Mouse (Mus musculus) lung, embryonic 15.5 days (tissue): ENCODE data around the gene Bud31. TPM values are rescaled to one million over a fixed set of nuclear protein-coding genes. Genes with fewer than 3 reads are reported as not detected.

Source experiments
- ATAC-seq: fragments of 200-750 bp; cut with Nextera tagmentation; 2 replicates; pipeline ENCODE4 v1.8.0; 2017; ENCODE audit warnings: moderate number of reproducible peaks, borderline replicate concordance; ENCODE audit not compliant: low FRiP score, low TSS enrichment; ENCODE audit errors: extremely low read depth
- H3K27ac ChIP-seq: fragments of 300-500 bp; sonication (generic); 2 replicates; pipeline ENCODE4 v1.5.1; 2015; ENCODE audit warnings: moderate library complexity, mild to moderate bottlenecking, inconsistent platforms
- H3K27me3 ChIP-seq: fragments of 300-500 bp; sonication (generic); 2 replicates; pipeline ENCODE4 v1.6.1; 2015; ENCODE audit warnings: inconsistent platforms
- H3K36me3 ChIP-seq: fragments of 300-500 bp; sonication (generic); 2 replicates; pipeline ENCODE4 v1.6.1; 2015; ENCODE audit warnings: inconsistent platforms
- H3K4me1 ChIP-seq: fragments of 300-500 bp; sonication (generic); 2 replicates; pipeline ENCODE4 v1.6.1; 2015; ENCODE audit warnings: inconsistent platforms
- H3K4me2 ChIP-seq: fragments of 300-500 bp; sonication (generic); 2 replicates; pipeline ENCODE4 v1.6.1; 2015; ENCODE audit warnings: inconsistent platforms, mild to moderate bottlenecking, moderate library complexity
- H3K4me3 ChIP-seq: fragments of 300-500 bp; sonication (generic); 2 replicates; pipeline ENCODE4 v1.5.1; 2015; ENCODE audit warnings: mild to moderate bottlenecking, inconsistent platforms
- H3K9ac ChIP-seq: fragments of 300-500 bp; sonication (generic); 2 replicates; pipeline ENCODE4 v1.6.1; 2015; ENCODE audit warnings: inconsistent platforms
- H3K9me3 ChIP-seq: fragments of 300-500 bp; sonication (generic); 2 replicates; pipeline ENCODE4 v1.6.1; 2016; ENCODE audit warnings: inconsistent platforms
- WGBS: fragments of 180-500 bp; shearing (Covaris S2); methylation state at CpG from one replicate; pipeline ENCODE4 v1.1.7; 2015; 5-methylcytosine and 5-hydroxymethylcytosine counted together
- polyA plus RNA-seq: library from polyadenylated mRNA; unstranded; fragments of >200 nt; fragmentation: Nextera tagmentation; extraction: Ambion mirVana; gene quantifications from 2 replicates; pipeline ENCODE4 v1.2.1, GENCODE M21; 2015

Bud31 gene
- polyA plus RNA-seq, 1 experiment from 2014 or later: 187 TPM

DNA sequence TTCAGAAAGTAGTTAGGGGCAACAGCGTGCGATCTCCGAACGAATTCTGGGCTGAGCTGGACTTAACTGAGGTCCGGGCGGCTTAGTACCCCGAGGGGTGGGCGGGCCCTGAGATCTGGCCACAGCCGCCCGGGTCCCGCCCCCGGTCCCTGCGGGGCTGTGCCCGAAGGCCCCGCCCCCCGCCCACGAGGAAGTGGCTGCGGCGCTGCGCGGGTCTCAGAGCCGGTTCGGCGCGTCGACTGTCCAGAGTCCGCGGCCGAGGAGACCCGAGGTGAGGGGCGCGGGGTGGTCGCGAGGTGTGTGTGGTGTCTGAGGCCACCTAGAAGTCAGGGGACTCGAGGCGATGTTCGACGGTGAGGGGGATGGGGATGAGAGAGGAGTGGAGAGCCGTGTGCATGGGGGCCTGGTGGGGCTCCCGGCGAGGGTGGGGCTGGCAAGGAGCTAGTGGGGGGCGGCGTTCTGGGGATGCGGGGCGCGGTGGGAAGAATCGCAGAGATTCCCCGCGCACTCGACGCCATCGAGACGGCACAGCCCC lies 26.0 kb upstream of the Bud31 start, which contains the start of gene Arpc1b:
Gene Arpc1b, plus strand, starts transcription at position 145 of the 535 bp plus-strand sequence.
- 0% methylated on average over 51 of the region's 53 CpGs for WGBS
- Histone ChIP-seq H3K4me1 (peaks cover 41% of the 10 kb centered on the region), H3K4me3 (peak within 1 kb of the TSS; percentile 83), H3K27me3 (no peaks in the 10 kb centered on the region), H3K27ac (peak within 1 kb of the TSS; percentile 56), H3K4me2 (peak within 1 kb of the TSS; percentile 89), H3K36me3 (peaks cover 17% of the 10 kb centered on the region), H3K9ac (peak within 1 kb of the TSS; percentile 70), H3K9me3 (0 out of 2 replicates have a peak, but pooled peaks cover under 1% of the 10 kb centered on the region)
- peak; percentile 83 for ATAC-seq

DNA sequence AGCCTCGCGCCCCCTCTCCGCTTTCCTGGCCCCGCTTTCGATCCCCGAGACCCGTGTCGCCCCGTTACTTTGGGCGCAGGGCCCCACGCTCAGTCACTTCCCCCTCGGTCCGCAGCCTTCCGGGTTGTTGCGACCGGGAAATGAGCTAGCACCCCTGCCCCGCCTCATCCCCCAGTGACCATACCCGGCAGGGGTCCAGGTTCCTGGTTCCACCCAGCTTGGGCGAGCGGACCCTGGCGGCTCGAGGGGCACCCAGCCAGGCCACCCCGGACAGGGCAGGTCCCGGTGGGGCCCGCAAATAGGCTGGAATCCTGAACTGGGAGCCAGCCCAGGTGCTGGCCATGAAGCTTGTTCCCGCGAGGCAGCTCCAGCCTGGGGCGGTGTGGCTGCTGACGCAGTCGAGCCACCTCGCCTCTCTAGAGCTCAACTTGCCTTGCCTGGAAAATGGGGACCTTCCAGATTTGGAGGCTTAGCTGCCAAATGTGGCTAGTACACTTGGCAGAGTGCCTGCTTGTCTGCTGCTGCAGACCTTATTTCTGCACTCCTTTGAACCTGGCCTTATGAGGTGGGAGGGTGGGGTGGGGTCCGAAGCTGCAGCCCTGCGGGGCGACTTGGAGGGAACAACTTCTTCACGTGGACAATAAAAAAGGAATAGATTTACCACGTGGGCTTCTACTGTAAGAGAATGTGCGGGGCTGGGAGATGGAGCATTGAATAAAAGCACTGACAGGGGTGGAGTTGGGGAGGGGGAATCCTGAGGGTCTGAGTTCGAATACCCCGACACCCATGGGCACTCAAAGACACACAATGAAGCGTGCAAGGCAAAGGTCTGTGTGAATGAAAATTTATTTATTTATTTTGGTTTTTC lies 25.3 kb upstream of the Bud31 start:
- peak overlapping the region; percentile 83 for H3K4me3 ChIP-seq
- peaks cover 10% of the 10 kb centered on the region for H3K36me3 ChIP-seq
- H3K4me1 ChIP-seq: peaks cover 41% of the 10 kb centered on the region
- H3K9me3 ChIP-seq: 0 out of 2 replicates have a peak, but pooled peaks cover 4% of the 10 kb centered on the region
- ATAC-seq: peak; percentile 24; the same call in 1 of the 2 replicates
- H3K4me2 ChIP-seq: peak overlapping the region; percentile 89
- H3K9ac ChIP-seq: peak overlapping the region; percentile 70
- peak overlapping the region; percentile 56 for H3K27ac ChIP-seq
- no peaks in the 10 kb centered on the region for H3K27me3 ChIP-seq
- 11% methylated on average over 39 of the region's 40 CpGs for WGBS

DNA sequence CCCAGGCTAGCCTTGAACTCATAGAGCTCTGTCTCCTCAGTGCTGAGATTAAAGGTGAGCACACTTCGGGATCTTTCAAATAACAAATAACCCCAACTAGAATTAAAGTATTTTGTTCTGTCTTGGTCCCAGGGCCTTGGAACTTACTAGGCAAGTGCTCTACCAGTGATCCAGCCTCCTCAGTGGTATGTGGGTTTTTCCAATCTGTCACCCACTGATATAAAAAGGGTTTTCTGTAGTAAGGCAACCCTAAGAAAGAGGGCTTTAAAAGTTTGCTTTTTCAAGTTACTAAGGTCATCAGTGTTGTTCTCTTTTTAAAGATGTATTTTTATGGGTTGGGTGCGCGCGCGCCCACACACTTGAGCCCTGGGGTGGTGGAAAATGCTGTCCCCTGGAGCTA lies 24.4 kb upstream of the Bud31 start:
- no peak overlapping the region for H3K9ac ChIP-seq
- no peak for ATAC-seq
- WGBS: 86% methylated on average over 5 of the region's 5 CpGs

DNA sequence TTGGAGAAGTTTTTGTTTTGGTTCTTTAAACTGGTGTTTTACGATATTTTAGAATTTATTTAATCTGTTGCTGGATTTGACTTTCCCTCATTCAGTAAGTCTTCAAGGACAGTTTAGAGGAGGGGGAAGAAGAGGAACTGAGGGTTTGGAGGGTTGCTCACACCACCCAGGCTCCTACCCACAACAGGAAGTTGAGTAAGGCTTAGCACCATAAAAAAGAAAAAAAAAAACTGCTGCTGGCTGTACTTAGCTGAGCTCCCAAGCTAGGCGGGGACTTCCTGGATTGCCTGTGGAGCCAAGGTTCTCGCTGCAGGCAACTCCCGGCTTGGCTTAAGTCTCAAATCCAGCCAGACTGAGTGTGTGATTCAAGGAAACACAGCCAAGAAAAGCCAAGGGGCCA lies 23.8 kb upstream of the Bud31 start:
- H3K9me3 ChIP-seq: 0 out of 2 replicates have a peak, but pooled peaks cover 4% of the 10 kb centered on the region
- no peaks in the 10 kb centered on the region; the same call in 1 of the 2 replicates for H3K36me3 ChIP-seq
- H3K4me1 ChIP-seq: peaks cover 41% of the 10 kb centered on the region
- peak overlapping the region; percentile 46 for H3K4me2 ChIP-seq
- ATAC-seq: peak; percentile 72
- H3K27ac ChIP-seq: peak overlapping the region; percentile 88
- peak overlapping the region; percentile 8; the same call in 1 of the 2 replicates for H3K4me3 ChIP-seq
- 22% methylated on average over 4 of the region's 4 CpGs for WGBS
- H3K27me3 ChIP-seq: no peaks in the 10 kb centered on the region
- H3K9ac ChIP-seq: no peak overlapping the region

More for the DNA sequence above, 24.4 kb upstream of the Bud31 start:
- H3K27ac ChIP-seq: peak overlapping the region; percentile 88
- H3K4me2 ChIP-seq: peak overlapping the region; percentile 89
- H3K36me3 ChIP-seq: peaks cover 1% of the 10 kb centered on the region
- no peak overlapping the region for H3K4me3 ChIP-seq
- H3K27me3 ChIP-seq: no peaks in the 10 kb centered on the region
- H3K4me1 ChIP-seq: peaks cover 41% of the 10 kb centered on the region
- H3K9me3 ChIP-seq: 0 out of 2 replicates have a peak, but pooled peaks cover 4% of the 10 kb centered on the region

GRCm38 (mm10) chr5:145116916-145117315 lies 23.2 kb upstream of the Bud31 start:
- Histone ChIP-seq H3K27me3 (no peaks in the 10 kb centered on the region), H3K27ac (peak overlapping the region; percentile 88), H3K4me1 (peaks cover 41% of the 10 kb centered on the region), H3K9ac (no peak overlapping the region), H3K36me3 (no peaks in the 10 kb centered on the region), H3K4me3 (peak overlapping the region; percentile 8; the same call in 1 of the 2 replicates), H3K4me2 (peak overlapping the region; percentile 46), H3K9me3 (0 out of 2 replicates have a peak, but pooled peaks cover 4% of the 10 kb centered on the region)
- WGBS: 41% methylated on average over 10 of the region's 10 CpGs
- 0 out of 2 replicates have a peak, but pooled peaks have one; percentile 15 for ATAC-seq

GRCm38 (mm10) chr5:145118005-145118404 lies 22.2 kb upstream of the Bud31 start:
- no peak overlapping the region for H3K27ac ChIP-seq
- H3K9ac ChIP-seq: no peak overlapping the region
- WGBS: 49% methylated on average over 6 of the region's 6 CpGs
- no peak overlapping the region for H3K4me2 ChIP-seq
- H3K4me1 ChIP-seq: peaks cover 41% of the 10 kb centered on the region
- no peak overlapping the region for H3K4me3 ChIP-seq
- no peaks in the 10 kb centered on the region for H3K27me3 ChIP-seq
- H3K9me3 ChIP-seq: 0 out of 2 replicates have a peak, but pooled peaks cover 4% of the 10 kb centered on the region
- H3K36me3 ChIP-seq: peaks cover 5% of the 10 kb centered on the region
- ATAC-seq: no peak

GRCm38 (mm10) chr5:145118461-145118860 lies 21.7 kb upstream of the Bud31 start:
- no peak overlapping the region for H3K4me3 ChIP-seq
- no peak overlapping the region for H3K9ac ChIP-seq
- ATAC-seq: no peak
- 86% methylated on average over 5 of the region's 5 CpGs for WGBS
- H3K9me3 ChIP-seq: 0 out of 2 replicates have a peak, but pooled peaks cover 4% of the 10 kb centered on the region
- H3K36me3 ChIP-seq: peaks cover 10% of the 10 kb centered on the region
- peaks cover 40% of the 10 kb centered on the region for H3K4me1 ChIP-seq
- no peak overlapping the region for H3K27ac ChIP-seq
- no peaks in the 10 kb centered on the region for H3K27me3 ChIP-seq
- no peak overlapping the region for H3K4me2 ChIP-seq

DNA sequence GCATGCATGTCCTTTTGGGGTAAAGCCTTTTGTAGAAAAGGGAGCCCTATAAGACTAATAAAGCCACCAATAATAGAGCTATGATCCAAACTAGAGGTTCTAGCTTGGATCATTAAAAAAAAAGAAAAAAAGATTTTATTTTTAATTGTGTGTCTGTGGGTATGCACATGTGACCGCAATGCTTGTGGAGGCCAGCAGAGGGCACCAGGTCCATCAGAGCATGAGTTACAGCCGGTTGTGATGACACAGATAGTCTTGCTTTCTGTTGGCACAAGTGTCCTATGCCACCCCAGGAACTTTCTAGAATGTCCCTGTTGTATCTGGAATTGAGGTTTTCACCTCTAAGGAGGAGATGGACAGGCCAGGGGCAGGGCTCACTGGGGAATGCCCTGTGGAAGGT lies 20.8 kb upstream of the Bud31 start:
- no peak for ATAC-seq
- Histone ChIP-seq H3K27me3 (no peaks in the 10 kb centered on the region), H3K4me2 (no peak overlapping the region), H3K27ac (no peak overlapping the region), H3K9me3 (0 out of 2 replicates have a peak, but pooled peaks cover 4% of the 10 kb centered on the region), H3K4me1 (peaks cover 36% of the 10 kb centered on the region), H3K9ac (no peak overlapping the region), H3K4me3 (no peak overlapping the region), H3K36me3 (peaks cover 19% of the 10 kb centered on the region)
- 87% methylated on average over 2 of the region's 2 CpGs for WGBS

- 64% methylated on average over 7 of the region's 7 CpGs for WGBS
- H3K27ac ChIP-seq: no peak overlapping the region
These were observed 19.2 kb upstream of the Bud31 start for GRCm38 (mm10) chr5:145120921-145121320.

GRCm38 (mm10) chr5:145123396-145123795 lies 16.8 kb upstream of the Bud31 start:
- no peaks in the 10 kb centered on the region for H3K4me1 ChIP-seq
- H3K4me3 ChIP-seq: no peak overlapping the region
- no peak overlapping the region for H3K4me2 ChIP-seq
- 0 out of 2 replicates have a peak, but pooled peaks cover 4% of the 10 kb centered on the region for H3K9me3 ChIP-seq
- H3K9ac ChIP-seq: no peak overlapping the region
- ATAC-seq: no peak
- H3K27me3 ChIP-seq: no peaks in the 10 kb centered on the region
- WGBS: 94% methylated on average over 19 of the region's 19 CpGs
- peaks cover 58% of the 10 kb centered on the region for H3K36me3 ChIP-seq
- H3K27ac ChIP-seq: no peak overlapping the region

More at GRCm38 (mm10) chr5:145120921-145121320, 19.2 kb upstream of the Bud31 start:
- Histone ChIP-seq H3K9me3 (0 out of 2 replicates have a peak, but pooled peaks cover 4% of the 10 kb centered on the region), H3K27me3 (no peaks in the 10 kb centered on the region), H3K4me2 (no peak overlapping the region), H3K4me1 (peaks cover 22% of the 10 kb centered on the region), H3K4me3 (no peak overlapping the region), H3K9ac (no peak overlapping the region), H3K36me3 (peaks cover 34% of the 10 kb centered on the region)
- no peak for ATAC-seq

GRCm38 (mm10) chr5:145126580-145126979 lies 13.6 kb upstream of the Bud31 start:
- no peaks in the 10 kb centered on the region for H3K9me3 ChIP-seq
- peaks cover 86% of the 10 kb centered on the region for H3K36me3 ChIP-seq
- no peak overlapping the region for H3K4me2 ChIP-seq
- H3K27ac ChIP-seq: no peak overlapping the region
- no peak for ATAC-seq
- 89% methylated on average over 9 of the region's 9 CpGs for WGBS
- no peak overlapping the region for H3K9ac ChIP-seq
- H3K4me1 ChIP-seq: no peaks in the 10 kb centered on the region
- no peaks in the 10 kb centered on the region for H3K27me3 ChIP-seq
- no peak overlapping the region for H3K4me3 ChIP-seq
